Mouse (Mus musculus): Measurements from ENCODE around the gene Ppp1r14a.

The Ppp1r14a gene

GRCm38 (mm10) chr7:29288942-29289638 is at the start of gene Ppp1r14a:
Gene Ppp1r14a (plus strand): TSS chr7:29289308.
- DNase-seq, result peak; percentile 93

- DNase-seq, result peak; percentile 52
Measured at GRCm38 (mm10) chr7:29244732-29245416, 44.2 kb upstream of the Ppp1r14a start.

GRCm38 (mm10) chr7:29246015-29246414 is 43.1 kb upstream of the Ppp1r14a start:
- peak; percentile 51 for DNase-seq

GRCm38 (mm10) chr7:29246619-29247313 is 42.3 kb upstream of the Ppp1r14a start:
- DNase-seq, result no peak

GRCm38 (mm10) chr7:29247314-29247700 is 41.8 kb upstream of the Ppp1r14a start:
- peak; percentile 90 for DNase-seq

GRCm38 (mm10) chr7:29247706-29248105 is 41.4 kb upstream of the Ppp1r14a start:
- DNase-seq, result peak; percentile 70

GRCm38 (mm10) chr7:29248261-29248841 is 40.8 kb upstream of the Ppp1r14a start, which contains the start of gene 2200002D01Rik:
Gene 2200002D01Rik (minus strand): TSS chr7:29248466.
- DNase-seq, result peak; percentile 66

GRCm38 (mm10) chr7:29251166-29251565 is 37.9 kb upstream of the Ppp1r14a start:
- DNase-seq, result no peak

- no peak for DNase-seq
Measured at GRCm38 (mm10) chr7:29253842-29254241, 35.3 kb upstream of the Ppp1r14a start.

GRCm38 (mm10) chr7:29255875-29256274 is 33.2 kb upstream of the Ppp1r14a start:
- DNase-seq, result no peak

GRCm38 (mm10) chr7:29257368-29257767 is 31.7 kb upstream of the Ppp1r14a start:
- peak; percentile 80 for DNase-seq

- no peak for DNase-seq
Measured at GRCm38 (mm10) chr7:29259781-29260730, 29.1 kb upstream of the Ppp1r14a start.

- no peak for DNase-seq
Measured at GRCm38 (mm10) chr7:29262151-29262550, 27.0 kb upstream of the Ppp1r14a start.

GRCm38 (mm10) chr7:29263831-29264230 is 25.3 kb upstream of the Ppp1r14a start:
- DNase-seq, result no peak

GRCm38 (mm10) chr7:29265636-29266035 is 23.5 kb upstream of the Ppp1r14a start:
- no peak for DNase-seq

GRCm38 (mm10) chr7:29266931-29267330 is 22.2 kb upstream of the Ppp1r14a start:
- no peak for DNase-seq

GRCm38 (mm10) chr7:29270445-29270844 is 18.7 kb upstream of the Ppp1r14a start:
- no peak for DNase-seq

- peak; percentile 47 for DNase-seq
Measured at GRCm38 (mm10) chr7:29271687-29272465, 17.2 kb upstream of the Ppp1r14a start.

GRCm38 (mm10) chr7:29276715-29277114 is 12.4 kb upstream of the Ppp1r14a start:
- DNase-seq, result no peak

- no peak for DNase-seq
Measured at GRCm38 (mm10) chr7:29277510-29277909, 11.6 kb upstream of the Ppp1r14a start.

- no peak for DNase-seq
Measured at GRCm38 (mm10) chr7:29279261-29279660, 9.8 kb upstream of the Ppp1r14a start.
